In the genomic region with DNA sequence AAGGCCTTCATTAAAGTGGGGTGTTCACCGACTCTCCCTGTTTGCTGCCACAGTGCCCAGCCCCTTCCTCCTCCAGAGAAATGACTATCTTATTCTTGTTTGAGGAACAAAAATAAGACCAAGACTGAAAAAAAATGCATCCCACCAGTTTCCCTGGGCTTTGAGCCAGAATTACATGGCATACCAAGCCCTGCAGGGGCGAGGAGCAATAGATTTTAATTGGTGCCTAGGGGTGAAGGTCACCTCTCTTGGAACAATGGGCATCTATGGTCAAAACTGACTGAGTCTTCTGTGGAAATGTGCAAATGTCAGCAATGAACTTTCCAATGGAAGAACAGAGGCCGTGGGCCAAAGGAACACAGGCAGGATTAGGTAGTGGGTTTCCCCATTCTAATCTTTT, we compare ENCODE assay signal across 20 mouse cellular contexts.
"Had no signal": no experiment of that assay in that cellular context is flagged by ENCODE, and none has a peak within 500 bp of the region (broad histone marks: within the 10 kb centered on the region; RNA-seq: fewer than 3 reads in every experiment).

No protein-coding gene starts in this region.

- H3K4me3 ChIP-seq: limb, embryonic 12.5 days; limb, embryonic 15.5 days; megakaryocyte, embryonic 14.5 days; neural tube, embryonic 12.5 days; neural tube, embryonic 15.5 days had no signal

- H3K27ac ChIP-seq: limb, embryonic 12.5 days; limb, embryonic 15.5 days; liver, embryonic 14.5 days; neural tube, embryonic 12.5 days; neural tube, embryonic 15.5 days; stomach, postnatal 0 days had no signal

- H3K9me3 ChIP-seq: limb, embryonic 12.5 days; limb, embryonic 15.5 days; megakaryocyte, embryonic 14.5 days; neural tube, embryonic 12.5 days; neural tube, embryonic 15.5 days had no signal

- DNase-seq: kidney, adult 9 months; kidney, postnatal 14 days; kidney, postnatal 4 days; left cerebral cortex, postnatal 4 days; liver, postnatal 0 days; lung, embryonic 14.5 days; midbrain, embryonic 14.5 days; thymus, adult 2 months; thymus, postnatal 14 days; thymus, postnatal 4 days had no signal

- H3K36me3 ChIP-seq: limb, embryonic 12.5 days; limb, embryonic 15.5 days; neural tube, embryonic 12.5 days; neural tube, embryonic 15.5 days had no signal

- H3K4me2 ChIP-seq: limb, embryonic 12.5 days; limb, embryonic 15.5 days; liver, embryonic 11.5 days; lung, embryonic 14.5 days; midbrain, embryonic 11.5 days; neural tube, embryonic 12.5 days; neural tube, embryonic 15.5 days had no signal

- H3K9ac ChIP-seq: limb, embryonic 12.5 days; limb, embryonic 15.5 days; liver, embryonic 14.5 days; liver, postnatal 0 days; lung, embryonic 14.5 days; neural tube, embryonic 12.5 days; neural tube, embryonic 15.5 days had no signal

- H3K27me3 ChIP-seq: limb, embryonic 12.5 days; limb, embryonic 15.5 days; megakaryocyte, embryonic 14.5 days; neural tube, embryonic 12.5 days; neural tube, embryonic 15.5 days had no signal

- H3K4me1 ChIP-seq: limb, embryonic 15.5 days; megakaryocyte, embryonic 14.5 days; neural tube, embryonic 12.5 days had no signal

- ATAC-seq: liver, postnatal 0 days; lung, postnatal 0 days had no signal
